33 mouse cellular contexts compared by ENCODE assay signal in genomic region chr2:23539967-23540366, GRCm38 (mm10). TPM values are rescaled to one million over a fixed set of nuclear protein-coding genes. Genes with fewer than 3 reads are reported as not detected.
DNase-seq lines count a peak whose midpoint lies in the region; ATAC-seq and TF ChIP-seq lines count a peak whose summit lies in the region.
"Had no signal": no experiment of that assay in that cellular context is flagged by ENCODE, and none has a peak within 500 bp of the region (broad histone marks: within the 10 kb centered on the region; RNA-seq: fewer than 3 reads in every experiment).

No protein-coding gene starts in this region.

- H3K79me2 ChIP-seq in MEL (ENCODE audit: control insufficient read depth, insufficient read depth, low read length, poor library complexity) = no peaks in the 10 kb centered on the region

- peaks cover 0 to 19% of the 10 kb centered on the region in 2 experiments; a peak in 2 of 4 replicates for H3K36me3 ChIP-seq in MEL (ENCODE audit: control insufficient read depth in 1 of 2, insufficient read depth in 2 of 2, low read length in 2 of 2)
- peaks cover 6% of the 10 kb centered on the region for H3K36me3 ChIP-seq in hindbrain, embryonic 13.5 days
- H3K36me3 ChIP-seq: forebrain, embryonic 12.5 days had no signal

- TF ChIP-seq CTCF in MEL (IDR thresholded peaks at IDR 0.05 in 2 of 3, conservative IDR thresholded peaks at IDR 0.05 in 1 of 3; ENCODE audit: control insufficient read depth in 1 of 3, insufficient read depth in 1 of 3, low read depth in 2 of 3, low read length in 3 of 3, poor library complexity in 1 of 3, severe bottlenecking in 1 of 3) = no peak

- H3K27ac ChIP-seq in MEL (ENCODE audit: control insufficient read depth, low read depth, low read length) = no peak overlapping the region
- H3K27ac ChIP-seq in hindbrain, embryonic 13.5 days = no peak overlapping the region
- H3K27ac ChIP-seq: embryonic facial prominence, embryonic 10.5 days; embryonic facial prominence, embryonic 13.5 days; forebrain, embryonic 12.5 days; forebrain, embryonic 15.5 days; gastrocnemius, adult 2 months; heart, adult 2 months; heart, embryonic 10.5 days; heart, embryonic 13.5 days had no signal

- no peaks in the 10 kb centered on the region for H3K9me3 ChIP-seq in MEL (replicated peaks; ENCODE audit: insufficient read depth, low read length)
- no peaks in the 10 kb centered on the region for H3K9me3 ChIP-seq in hindbrain, embryonic 13.5 days
- H3K9me3 ChIP-seq: embryonic facial prominence, embryonic 10.5 days; embryonic facial prominence, embryonic 13.5 days; forebrain, embryonic 12.5 days; forebrain, embryonic 15.5 days; G1E; heart, embryonic 10.5 days; heart, embryonic 13.5 days had no signal

- no peak overlapping the region for H3K4me2 ChIP-seq in hindbrain, embryonic 13.5 days
- H3K4me2 ChIP-seq: embryonic facial prominence, embryonic 13.5 days; forebrain, embryonic 12.5 days; forebrain, embryonic 15.5 days; heart, embryonic 13.5 days had no signal

- TF ChIP-seq POLR2A in MEL (IDR thresholded peaks at IDR 0.05; ENCODE audit: control insufficient read depth in 1 of 2, insufficient read depth in 1 of 2, low read depth in 1 of 2, low read length in 2 of 2, poor library complexity in 1 of 2) = no peak

- H3K4me1 ChIP-seq in MEL (ENCODE audit: control insufficient read depth in 1 of 2, insufficient read depth in 2 of 2, low read length in 2 of 2) = no peaks in the 10 kb centered on the region
- no peaks in the 10 kb centered on the region for H3K4me1 ChIP-seq in hindbrain, embryonic 13.5 days (replicated peaks)
- H3K4me1 ChIP-seq: embryonic facial prominence, embryonic 10.5 days; embryonic facial prominence, embryonic 13.5 days; forebrain, embryonic 12.5 days; forebrain, embryonic 15.5 days; heart, embryonic 10.5 days; heart, embryonic 13.5 days had no signal

- H3K9ac ChIP-seq in MEL (ENCODE audit: control insufficient read depth, low read depth, low read length, poor library complexity, severe bottlenecking) = no peak overlapping the region
- no peak overlapping the region for H3K9ac ChIP-seq in hindbrain, embryonic 13.5 days
- H3K9ac ChIP-seq: embryonic facial prominence, embryonic 13.5 days; forebrain, embryonic 12.5 days; forebrain, embryonic 15.5 days; heart, embryonic 13.5 days had no signal

- TF ChIP-seq EP300 in MEL (IDR thresholded peaks at IDR 0.05; ENCODE audit: low read depth in 1 of 2, low read length in 2 of 2) = no peak

- no peak for ATAC-seq in hindbrain, embryonic 13.5 days (ENCODE audit: low FRiP score)
- ATAC-seq: activated CD4-positive, CD25-positive, alpha-beta regulatory T cell, adult 4 months; forebrain, embryonic 15.5 days; hindbrain, embryonic 16.5 days; intestine, postnatal 0 days had no signal

- no peak overlapping the region for H3K4me3 ChIP-seq in MEL (ENCODE audit: control insufficient read depth in 1 of 2, insufficient read depth in 1 of 2, low read depth in 2 of 2, low read length in 2 of 2)
- H3K4me3 ChIP-seq in hindbrain, embryonic 13.5 days = no peak overlapping the region
- H3K4me3 ChIP-seq: embryonic facial prominence, embryonic 10.5 days; embryonic facial prominence, embryonic 13.5 days; erythroblast, embryonic 14.5 days; forebrain, embryonic 12.5 days; forebrain, embryonic 15.5 days; gastrocnemius, adult 2 months; heart, adult 2 months; heart, embryonic 10.5 days; heart, embryonic 13.5 days had no signal

- H3K27me3 ChIP-seq in MEL (ENCODE audit: control insufficient read depth in 1 of 2, insufficient read depth in 2 of 2, low read length in 2 of 2) = no peaks in the 10 kb centered on the region
- no peaks in the 10 kb centered on the region for H3K27me3 ChIP-seq in hindbrain, embryonic 13.5 days
- H3K27me3 ChIP-seq: CH12.LX; embryonic facial prominence, embryonic 13.5 days; forebrain, embryonic 12.5 days; forebrain, embryonic 15.5 days; heart, embryonic 13.5 days had no signal

- 95% methylated on average over 4 of the region's 4 CpGs for WGBS in hindbrain, embryonic 13.5 days

- DNase-seq in thymus, postnatal 0 days (ENCODE audit: low spot score) = peak; percentile 11
- DNase-seq in thymus, postnatal 14 days = no peak
- peak; percentile 50 for DNase-seq in MEL (ENCODE audit: low read depth, low spot score)
- DNase-seq in induced T-regulatory cell, adult 2 months (ENCODE audit: low read depth) = peak; percentile 19
- DNase-seq in naive thymus-derived CD4-positive, alpha-beta T cell, adult 2 months (ENCODE audit: low read depth) = peak; percentile 6
- DNase-seq in gastrocnemius, postnatal 10 days = no peak
- no peak for DNase-seq in adrenal gland, adult 18-20 months (ENCODE audit: low spot score in 2 of 2)
- DNase-seq: adrenal gland, postnatal 14 days; B cell, adult 2 months; cerebellum, adult 11 months; cerebellum, adult 2 months; cerebellum, adult 9-11 months; cerebellum, postnatal 25 days; embryo, embryonic 11 days; gastrocnemius, adult 2 months; gastrocnemius, postnatal 25 days; heart, adult 2 months; heart, postnatal 14 days; heart, postnatal 4 days; kidney, adult 2 months had no signal

- no peak for TF ChIP-seq RAD21 in MEL (IDR thresholded peaks at IDR 0.05; ENCODE audit: low read depth, low read length)

TF ChIP-seq in MEL, 35 proteins besides CTCF, POLR2A, EP300 and RAD21:
- TF ChIP-seq BHLHE40 (IDR thresholded peaks at IDR 0.05; ENCODE audit: borderline replicate concordance, low read depth, low read length) (no peak), RCOR1 (IDR thresholded peaks at IDR 0.05; ENCODE audit: low read depth, low read length) (peak; percentile 95)

RNA-seq across cellular contexts. Expression of gene Spopl, which starts 31.9 kb away (rescaled TPM):
- 15.8 and 18.2 TPM in 2 replicates for polyA plus RNA-seq in thymus, postnatal 0 days (2015; fragmentation: Nextera tagmentation; extraction: Ambion mirVana)
- 13.7 and 15.6 TPM in 2 replicates for total RNA-seq in MEL (2012; rRNA removed)
- 1 to 10 TPM in 1 of 2 experiments, not detected in 1; 9.8 TPM for polyA plus RNA-seq in MEL (2012; ENCODE audit: insufficient read depth in 1 of 2, insufficient read length in 2 of 2, low read depth in 1 of 2, low replicate concordance in 2 of 2, missing spikeins in 1 of 2)
- 9.8 and 10.9 TPM in 2 replicates for polyA plus RNA-seq in hindbrain, embryonic 13.5 days (2015; fragmentation: Nextera tagmentation; extraction: Ambion mirVana)
- 10 to 100 TPM; 17.0 to 21.0 TPM for total RNA-seq in gastrocnemius, postnatal 10 days (2021)
- 10 to 100 TPM; 16.2 to 18.0 TPM for total RNA-seq in adrenal gland, adult 18-20 months (2021)

Comparison
In these comparisons a context has a peak if more than half of its experiments do, and no peak if none do; other contexts are left out.
1. DNase-seq: peak in thymus, postnatal 0 days (single experiment), MEL (single experiment), induced T-regulatory cell, adult 2 months (single experiment) and naive thymus-derived CD4-positive, alpha-beta T cell, adult 2 months (single experiment); none in thymus, postnatal 14 days (single experiment), gastrocnemius, postnatal 10 days (single experiment) and adrenal gland, adult 18-20 months (0 of 2).